23 mouse cellular contexts compared by ENCODE assay signal in the genomic region with DNA sequence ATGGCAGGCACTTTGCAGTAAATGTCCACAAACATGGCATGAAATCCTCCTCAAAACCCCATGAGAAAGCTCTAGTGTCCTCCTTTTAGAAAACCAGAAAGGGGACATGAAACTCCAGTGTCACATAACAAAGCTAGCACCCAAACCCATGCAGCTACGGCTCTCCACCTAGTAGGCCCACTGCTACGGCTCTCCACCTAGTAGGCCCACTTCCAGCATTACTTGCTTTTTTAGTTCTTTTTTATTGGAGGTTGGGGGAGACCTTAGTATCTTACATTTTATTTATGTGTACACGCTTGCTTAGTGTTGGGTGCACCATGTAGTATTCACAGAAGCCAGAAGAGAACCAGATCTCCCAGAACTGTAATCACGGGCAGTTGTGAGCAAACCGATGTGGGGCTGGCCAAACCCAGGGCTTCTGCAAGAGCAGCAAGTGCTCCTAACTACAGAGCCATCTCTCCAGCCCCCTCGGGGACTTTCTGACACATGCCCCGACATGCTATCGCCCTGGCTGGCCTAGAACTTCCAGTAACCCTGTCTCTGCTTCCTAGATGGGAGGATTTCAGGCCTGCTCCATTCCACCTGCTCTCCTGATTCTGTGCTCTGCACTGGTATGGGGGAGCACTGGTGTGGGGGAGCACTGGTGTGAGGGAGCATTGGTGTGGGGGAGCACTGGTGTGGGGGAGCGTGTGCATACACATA. TPM values are rescaled to one million over a fixed set of nuclear protein-coding genes. Genes with fewer than 3 reads are reported as not detected.
DNase-seq lines count a peak whose midpoint lies in the region; ATAC-seq and TF ChIP-seq lines count a peak whose summit lies in the region.
"Had no signal": no experiment of that assay in that cellular context is flagged by ENCODE, and none has a peak within 500 bp of the region (broad histone marks: within the 10 kb centered on the region; RNA-seq: fewer than 3 reads in every experiment).

No protein-coding gene starts in this region.

- peaks cover 27% of the 10 kb centered on the region for H3K4me1 ChIP-seq in hindbrain, embryonic 12.5 days
- H3K4me1 ChIP-seq in hindbrain, postnatal 0 days (ENCODE audit: insufficient read depth, low read length): peaks cover under 1% of the 10 kb centered on the region; the same call in 1 of the 2 replicates
- H3K4me1 ChIP-seq in CH12.LX (ENCODE audit: control insufficient read depth in 1 of 2, insufficient read depth in 2 of 2): peaks cover 33 to 65% of the 10 kb centered on the region in 2 experiments
- no peaks in the 10 kb centered on the region for H3K4me1 ChIP-seq in ES-Bruce4 (ENCODE audit: control insufficient read depth, insufficient read depth, low read length)
- H3K4me1 ChIP-seq in MEL (ENCODE audit: control insufficient read depth in 1 of 2, insufficient read depth in 2 of 2, low read length in 2 of 2): no peaks in the 10 kb centered on the region; a peak in 1 of 4 replicates
- H3K4me1 ChIP-seq in cerebellum, adult 2 months (ENCODE audit: control insufficient read depth, insufficient read depth, low read length): no peaks in the 10 kb centered on the region; the same call in 1 of the 2 replicates

- H3K79me2 ChIP-seq in CH12.LX (replicated peaks; ENCODE audit: control insufficient read depth, extremely low read depth, insufficient read depth, poor library complexity, severe bottlenecking) (peaks cover 16% of the 10 kb centered on the region), MEL (ENCODE audit: control insufficient read depth, insufficient read depth, low read length, poor library complexity) (no peaks in the 10 kb centered on the region; the same call in 1 of the 2 replicates)

- no peaks in the 10 kb centered on the region for H3K9me3 ChIP-seq in hindbrain, embryonic 12.5 days (replicated peaks)
- H3K9me3 ChIP-seq in hindbrain, postnatal 0 days (ENCODE audit: low read length): no peaks in the 10 kb centered on the region
- no peaks in the 10 kb centered on the region for H3K9me3 ChIP-seq in CH12.LX (replicated peaks; ENCODE audit: low read length)
- no peaks in the 10 kb centered on the region for H3K9me3 ChIP-seq in ES-Bruce4 (replicated peaks; ENCODE audit: control insufficient read depth, insufficient read depth, low read length, poor library complexity, severe bottlenecking)
- no peaks in the 10 kb centered on the region for H3K9me3 ChIP-seq in MEL (replicated peaks; ENCODE audit: insufficient read depth, low read length)
- H3K9me3 ChIP-seq: embryonic facial prominence, embryonic 10.5 days; embryonic facial prominence, embryonic 12.5 days; forebrain, embryonic 13.5 days; forebrain, embryonic 15.5 days; G1E had no signal

- in situ Hi-C loops in CH12.LX (cut with MboI; ENCODE audit: low pct_ligation_motif_present, low pct_unique_long_range_greater_than_20kb, low sequenced_read_pairs): no loop called here

- 0 out of 2 replicates have a peak overlapping the region, but pooled peaks have one; percentile 9 for H3K9ac ChIP-seq in hindbrain, embryonic 12.5 days
- H3K9ac ChIP-seq in hindbrain, postnatal 0 days (replicated peaks; ENCODE audit: low read length): no peak overlapping the region
- no peak overlapping the region for H3K9ac ChIP-seq in CH12.LX (ENCODE audit: insufficient read depth, low read depth)
- H3K9ac ChIP-seq in ES-Bruce4 (ENCODE audit: low read depth, poor library complexity, severe bottlenecking): peak overlapping the region; percentile 56
- no peak overlapping the region for H3K9ac ChIP-seq in MEL (ENCODE audit: control insufficient read depth, low read depth, low read length, poor library complexity, severe bottlenecking)
- H3K9ac ChIP-seq: embryonic facial prominence, embryonic 12.5 days; forebrain, embryonic 13.5 days; forebrain, embryonic 15.5 days; forebrain, postnatal 0 days had no signal

- no peak; the same call in 1 of the 2 replicates for TF ChIP-seq POLR2A in CH12.LX (IDR thresholded peaks at IDR 0.05; ENCODE audit: low read depth, low read length)
- no peak for TF ChIP-seq POLR2A in ES-Bruce4 (IDR thresholded peaks at IDR 0.05; ENCODE audit: insufficient read depth, low read length)
- TF ChIP-seq POLR2A in MEL (IDR thresholded peaks at IDR 0.05; ENCODE audit: control insufficient read depth in 1 of 2, insufficient read depth in 1 of 2, low read depth in 1 of 2, low read length in 2 of 2, poor library complexity in 1 of 2): no peak
- TF ChIP-seq POLR2A in cerebellum, adult 2 months (IDR thresholded peaks at IDR 0.05; ENCODE audit: borderline replicate concordance, insufficient read depth, low read length): no peak

- no peak overlapping the region for H3K4me3 ChIP-seq in hindbrain, embryonic 12.5 days
- H3K4me3 ChIP-seq in hindbrain, postnatal 0 days (ENCODE audit: low read length): no peak overlapping the region
- H3K4me3 ChIP-seq in CH12.LX (replicated peaks in 1 of 3; ENCODE audit: low read depth in 2 of 3, low read length in 2 of 3, poor library complexity in 1 of 3) (peak overlapping the region; percentile 37 to 80 (median 45)), ES-Bruce4 (ENCODE audit: low read depth, low read length) (no peak overlapping the region), MEL (ENCODE audit: control insufficient read depth in 1 of 2, insufficient read depth in 1 of 2, low read depth in 2 of 2, low read length in 2 of 2) (no peak overlapping the region)
- no peak overlapping the region for H3K4me3 ChIP-seq in cerebellum, adult 2 months (replicated peaks; ENCODE audit: insufficient read depth, low read depth, low read length)
- H3K4me3 ChIP-seq: embryonic facial prominence, embryonic 10.5 days; embryonic facial prominence, embryonic 12.5 days; forebrain, embryonic 13.5 days; forebrain, embryonic 15.5 days had no signal

- peaks cover 56% of the 10 kb centered on the region for H3K36me3 ChIP-seq in hindbrain, embryonic 12.5 days
- peaks cover 56% of the 10 kb centered on the region for H3K36me3 ChIP-seq in hindbrain, postnatal 0 days (ENCODE audit: insufficient read depth, low read length)
- H3K36me3 ChIP-seq in CH12.LX (replicated peaks in 1 of 2; ENCODE audit: control insufficient read depth in 1 of 2, insufficient read depth in 1 of 2, low read length in 1 of 2): peaks cover 67 to 76% of the 10 kb centered on the region in 2 experiments
- H3K36me3 ChIP-seq in ES-Bruce4 (ENCODE audit: control insufficient read depth, insufficient read depth, low read length, poor library complexity, severe bottlenecking): peaks cover 35% of the 10 kb centered on the region
- H3K36me3 ChIP-seq in MEL (ENCODE audit: control insufficient read depth in 1 of 2, insufficient read depth in 2 of 2, low read length in 2 of 2): peaks cover 0 to 5% of the 10 kb centered on the region in 2 experiments; a peak in 2 of 4 replicates

- no peak for TF ChIP-seq CTCF in hindbrain, postnatal 0 days (IDR thresholded peaks at IDR 0.05; ENCODE audit: low read depth)
- TF ChIP-seq CTCF in CH12.LX (conservative IDR thresholded peaks at IDR 0.05 in 1 of 2, IDR thresholded peaks at IDR 0.05 in 1 of 2; ENCODE audit: low read depth in 2 of 2, low read length in 2 of 2) (no peak), ES-Bruce4 (IDR thresholded peaks at IDR 0.05; ENCODE audit: low read depth, low read length) (no peak), MEL (IDR thresholded peaks at IDR 0.05 in 2 of 3, conservative IDR thresholded peaks at IDR 0.05 in 1 of 3; ENCODE audit: control insufficient read depth in 1 of 3, insufficient read depth in 1 of 3, low read depth in 2 of 3, low read length in 3 of 3, poor library complexity in 1 of 3, severe bottlenecking in 1 of 3) (no peak)
- TF ChIP-seq CTCF in cerebellum, adult 2 months (IDR thresholded peaks at IDR 0.05; ENCODE audit: borderline replicate concordance, insufficient read depth, low read depth, low read length): no peak

- no peak overlapping the region for H3K27ac ChIP-seq in hindbrain, embryonic 12.5 days
- no peak overlapping the region for H3K27ac ChIP-seq in hindbrain, postnatal 0 days
- H3K27ac ChIP-seq in CH12.LX (ENCODE audit: insufficient read depth, low read depth) (peak overlapping the region; percentile 52), ES-Bruce4 (ENCODE audit: insufficient read depth, low read length) (peak overlapping the region; percentile 55), MEL (ENCODE audit: control insufficient read depth, low read depth, low read length) (no peak overlapping the region)
- H3K27ac ChIP-seq in cerebellum, adult 2 months (ENCODE audit: insufficient read depth, low read length): no peak overlapping the region
- H3K27ac ChIP-seq: embryonic facial prominence, embryonic 10.5 days; embryonic facial prominence, embryonic 12.5 days; forebrain, embryonic 13.5 days; forebrain, embryonic 15.5 days had no signal

- TF ChIP-seq EP300 in CH12.LX (IDR thresholded peaks at IDR 0.05; ENCODE audit: low read length): no peak
- no peak for TF ChIP-seq EP300 in ES-Bruce4 (IDR thresholded peaks at IDR 0.05; ENCODE audit: insufficient read depth, low read depth, low read length)
- TF ChIP-seq EP300 in MEL (IDR thresholded peaks at IDR 0.05; ENCODE audit: low read depth in 1 of 2, low read length in 2 of 2): no peak

- dilution Hi-C loops in CH12.LX (cut with MboI; ENCODE audit: extremely low pct_ligation_motif_present, extremely low pct_unique_long_range_greater_than_20kb, low sequenced_read_pairs): no loop called here

- no peak for ATAC-seq in hindbrain, embryonic 12.5 days (ENCODE audit: low FRiP score)
- no peak for ATAC-seq in hindbrain, postnatal 0 days
- ATAC-seq: CD4-positive, CD25-positive, alpha-beta regulatory T cell, adult 4 months; forebrain, embryonic 13.5 days; forebrain, embryonic 15.5 days; forebrain, postnatal 0 days had no signal

- WGBS in hindbrain, embryonic 12.5 days: 96% methylated on average over 9 of the region's 9 CpGs
- WGBS in hindbrain, postnatal 0 days: 96% methylated on average over 9 of the region's 9 CpGs
- 96% methylated on average over 9 of the region's 9 CpGs for WGBS in cerebellum, adult 2 months

- no peak for TF ChIP-seq RAD21 in CH12.LX (IDR thresholded peaks at IDR 0.05; ENCODE audit: low read depth, low read length)
- no peak for TF ChIP-seq RAD21 in MEL (IDR thresholded peaks at IDR 0.05; ENCODE audit: low read depth, low read length)

- no peaks in the 10 kb centered on the region for H3K27me3 ChIP-seq in hindbrain, embryonic 12.5 days
- no peaks in the 10 kb centered on the region for H3K27me3 ChIP-seq in hindbrain, postnatal 0 days (ENCODE audit: insufficient read depth, low read length)
- H3K27me3 ChIP-seq in CH12.LX (replicated peaks) (no peaks in the 10 kb centered on the region), ES-Bruce4 (ENCODE audit: control insufficient read depth, insufficient read depth, low read length, poor library complexity, severe bottlenecking) (no peaks in the 10 kb centered on the region), MEL (ENCODE audit: control insufficient read depth in 1 of 2, insufficient read depth in 2 of 2, low read length in 2 of 2) (no peaks in the 10 kb centered on the region)
- no peaks in the 10 kb centered on the region for H3K27me3 ChIP-seq in cerebellum, adult 2 months (ENCODE audit: control insufficient read depth, insufficient read depth, low read length)
- H3K27me3 ChIP-seq: embryonic facial prominence, embryonic 12.5 days; forebrain, embryonic 13.5 days; forebrain, embryonic 15.5 days had no signal

- no peak for DNase-seq in hindbrain, postnatal 0 days (ENCODE audit: low spot score)
- peak; percentile 45 for DNase-seq in CH12.LX (ENCODE audit: extremely low read depth)
- DNase-seq in MEL (ENCODE audit: low read depth, low spot score): no peak
- DNase-seq in cerebellum, adult 2 months: no peak
- no peak for DNase-seq in liver
- DNase-seq: adrenal gland, adult 2 months; adrenal gland, postnatal 10 days; adrenal gland, postnatal 25 days; B cell, adult 2 months; cerebellum, adult 11 months; cerebellum, adult 18-20 months; cerebellum, adult 9-10 months; cerebellum, postnatal 10 days; cerebellum, postnatal 25 days; forebrain, postnatal 0 days had no signal

- no peak overlapping the region for H3K4me2 ChIP-seq in hindbrain, embryonic 12.5 days (replicated peaks)
- no peak overlapping the region for H3K4me2 ChIP-seq in hindbrain, postnatal 0 days (ENCODE audit: low read depth, low read length)
- no peak overlapping the region for H3K4me2 ChIP-seq in CH12.LX (ENCODE audit: insufficient read depth, low read depth, poor library complexity, severe bottlenecking)
- H3K4me2 ChIP-seq: embryonic facial prominence, embryonic 12.5 days; forebrain, embryonic 13.5 days; forebrain, embryonic 15.5 days had no signal

RNA-seq across cellular contexts. Expression of gene Snx11, which starts 5.9 kb away (rescaled TPM):
- polyA plus RNA-seq in hindbrain, embryonic 12.5 days (2016; fragmentation: Nextera tagmentation; extraction: Ambion mirVana): 40.5 and 45.1 TPM in 2 replicates
- total RNA-seq in hindbrain, postnatal 0 days (2014; rRNA removed): 66.0 and 71.4 TPM in 2 replicates
- polyA plus RNA-seq in hindbrain, postnatal 0 days (2015; fragmentation: Nextera tagmentation; extraction: Ambion mirVana): 36.5 and 40.9 TPM in 2 replicates
- total RNA-seq in CH12.LX (2012; rRNA removed): 153 and 173 TPM in 2 replicates
- total RNA-seq in CH12.LX (2014; rRNA removed): 244 and 246 TPM in 2 replicates
- polyA plus RNA-seq in CH12.LX (2012; ENCODE audit: insufficient read length, low read depth): 208 and 217 TPM in 2 replicates
- 27.3 and 31.1 TPM in 2 replicates for polyA plus RNA-seq in ES-Bruce4 (2011; ENCODE audit: insufficient read depth, insufficient read length, low read depth, missing spikeins)
- 33.9 and 43.1 TPM in 2 replicates for total RNA-seq in MEL (2012; rRNA removed)
- 10 to 100 TPM in 1 of 2 experiments, not detected in 1; 33.7 TPM for polyA plus RNA-seq in MEL (2012; ENCODE audit: insufficient read depth in 1 of 2, insufficient read length in 2 of 2, low read depth in 1 of 2, low replicate concordance in 2 of 2, missing spikeins in 1 of 2)
- polyA plus RNA-seq in cerebellum, adult 2 months (2012; rRNA removed): 38.5 and 38.9 TPM in 2 replicates

RNA-seq across cellular contexts. Expression of gene Cbx1, which starts 17.5 kb away (rescaled TPM):
- 136 TPM in 2 replicates for polyA plus RNA-seq in hindbrain, embryonic 12.5 days (2016; fragmentation: Nextera tagmentation; extraction: Ambion mirVana)
- 23.1 and 27.9 TPM in 2 replicates for total RNA-seq in hindbrain, postnatal 0 days (2014; rRNA removed)
- polyA plus RNA-seq in hindbrain, postnatal 0 days (2015; fragmentation: Nextera tagmentation; extraction: Ambion mirVana): 57.2 and 63.0 TPM in 2 replicates
- total RNA-seq in CH12.LX (2012; rRNA removed): 144 and 163 TPM in 2 replicates
- total RNA-seq in CH12.LX (2014; rRNA removed): 115 and 138 TPM in 2 replicates
- polyA plus RNA-seq in CH12.LX (2012; ENCODE audit: insufficient read length, low read depth): 223 and 251 TPM in 2 replicates
- polyA plus RNA-seq in ES-Bruce4 (2011; ENCODE audit: insufficient read depth, insufficient read length, low read depth, missing spikeins): 201 and 202 TPM in 2 replicates
- total RNA-seq in MEL (2012; rRNA removed): 132 and 135 TPM in 2 replicates
- 100 to 1,000 TPM; 152 to 368 TPM for polyA plus RNA-seq in MEL (2012; ENCODE audit: insufficient read depth in 1 of 2, insufficient read length in 2 of 2, low read depth in 1 of 2, low replicate concordance in 2 of 2, missing spikeins in 1 of 2)
- polyA plus RNA-seq in cerebellum, adult 2 months (2012; rRNA removed): 37.9 and 40.7 TPM in 2 replicates

RNA-seq across cellular contexts. Expression of gene Nfe2l1, which starts 58.3 kb away (rescaled TPM):
- polyA plus RNA-seq in hindbrain, embryonic 12.5 days (2016; fragmentation: Nextera tagmentation; extraction: Ambion mirVana): 82.8 and 88.2 TPM in 2 replicates
- total RNA-seq in hindbrain, postnatal 0 days (2014; rRNA removed): 91.4 and 92.8 TPM in 2 replicates
- polyA plus RNA-seq in hindbrain, postnatal 0 days (2015; fragmentation: Nextera tagmentation; extraction: Ambion mirVana): 67.2 and 69.0 TPM in 2 replicates
- total RNA-seq in CH12.LX (2012; rRNA removed) (113 and 169 TPM in 2 replicates), CH12.LX (2014; rRNA removed) (61.1 and 77.7 TPM in 2 replicates), MEL (2012; rRNA removed) (44.8 and 47.0 TPM in 2 replicates)
- polyA plus RNA-seq in CH12.LX (2012; ENCODE audit: insufficient read length, low read depth) (145 and 182 TPM in 2 replicates), ES-Bruce4 (2011; ENCODE audit: insufficient read depth, insufficient read length, low read depth, missing spikeins) (181 and 194 TPM in 2 replicates), MEL (2012; ENCODE audit: insufficient read depth in 1 of 2, insufficient read length in 2 of 2, low read depth in 1 of 2, low replicate concordance in 2 of 2, missing spikeins in 1 of 2) (10 to 100 TPM; 37.5 to 66.5 TPM)
- 183 and 215 TPM in 2 replicates for polyA plus RNA-seq in cerebellum, adult 2 months (2012; rRNA removed)

Comparison
In these comparisons a context has a peak if more than half of its experiments do, and no peak if none do; other contexts are left out.
1. H3K9ac ChIP-seq: peak in hindbrain, embryonic 12.5 days (single experiment) and ES-Bruce4 (single experiment); none in hindbrain, postnatal 0 days (single experiment), CH12.LX (single experiment) and MEL (single experiment).
2. H3K27ac ChIP-seq: peak in CH12.LX (single experiment) and ES-Bruce4 (single experiment); none in hindbrain, embryonic 12.5 days (single experiment), hindbrain, postnatal 0 days (single experiment), MEL (single experiment) and cerebellum, adult 2 months (single experiment).
3. H3K4me3 ChIP-seq: peak in CH12.LX (3 of 3); none in hindbrain, embryonic 12.5 days (single experiment), hindbrain, postnatal 0 days (single experiment), ES-Bruce4 (single experiment), MEL (0 of 2) and cerebellum, adult 2 months (single experiment).